Mouse (Mus musculus) right cerebral cortex, postnatal 25 days (tissue): ENCODE results near the gene Dst.
A peak's percentile ranks its signal among the peaks of the same experiment; 100 is the strongest.

Experiments
- DNase-seq: peaks from one replicate; pipeline ENCODE4 v3.0.0; 2022

Gene Dst

GRCm38 (mm10) chr1:34068341-34068740 is 160.3 kb downstream of the Dst start:
- no peak for DNase-seq

GRCm38 (mm10) chr1:34069514-34070290 is 161.7 kb downstream of the Dst start:
- DNase-seq: no peak

GRCm38 (mm10) chr1:34070474-34070873 is 162.4 kb downstream of the Dst start:
- no peak for DNase-seq

DNA sequence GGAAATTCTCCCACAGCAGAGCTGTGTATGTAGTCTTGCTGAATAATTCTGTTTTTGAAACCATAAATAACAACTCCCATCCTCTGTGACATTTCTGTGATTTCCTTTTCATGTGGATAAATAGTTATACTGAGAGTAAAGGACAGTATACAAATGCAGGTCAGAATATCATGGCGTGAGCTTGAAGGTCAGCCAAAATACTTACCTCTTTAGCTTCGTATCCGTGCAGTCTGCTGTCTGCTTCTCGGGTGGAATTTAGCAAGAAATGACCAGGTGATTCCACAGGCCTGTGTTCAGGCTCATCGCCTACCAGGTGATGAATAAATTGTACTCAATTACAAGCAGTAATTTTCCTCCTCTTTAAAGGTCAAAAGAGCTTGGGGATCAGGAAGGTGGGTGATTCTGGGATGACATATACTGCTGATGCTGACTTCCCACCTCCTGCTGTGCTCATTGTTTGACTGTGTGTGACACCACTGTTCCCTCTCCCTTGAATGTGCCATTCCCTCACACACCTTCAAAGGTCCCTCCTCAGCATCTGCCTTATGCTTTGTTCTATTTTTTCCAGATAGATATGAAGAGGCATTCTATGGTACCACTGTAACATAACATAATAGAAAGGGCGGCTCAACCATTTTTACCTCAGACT is 163.1 kb downstream of the Dst start:
- no peak for DNase-seq

DNA sequence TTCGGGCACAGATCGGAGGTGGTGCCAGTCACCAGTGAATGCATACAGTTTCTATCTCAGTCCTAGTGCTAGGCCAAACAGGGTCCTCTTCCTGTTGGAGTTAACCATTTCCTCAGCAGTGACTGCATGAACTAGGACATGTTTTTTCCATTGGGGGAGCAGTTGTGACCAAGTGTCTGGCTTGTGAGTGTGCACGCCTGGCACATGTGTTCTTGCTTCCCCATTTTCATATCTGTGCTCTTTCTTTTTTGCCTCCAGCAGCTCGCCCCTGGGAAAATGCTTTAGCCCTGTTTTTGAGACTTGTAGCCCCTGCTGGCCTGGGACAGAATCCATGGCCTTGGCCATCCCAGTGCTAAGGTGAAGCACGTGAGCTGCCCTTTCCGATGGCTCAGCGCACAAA is 164.2 kb downstream of the Dst start:
- DNase-seq: no peak

- no peak for DNase-seq
Observed at GRCm38 (mm10) chr1:34073436-34074169, 165.6 kb downstream of the Dst start.

GRCm38 (mm10) chr1:34074245-34075187 is 166.5 kb downstream of the Dst start:
- no peak for DNase-seq

DNA sequence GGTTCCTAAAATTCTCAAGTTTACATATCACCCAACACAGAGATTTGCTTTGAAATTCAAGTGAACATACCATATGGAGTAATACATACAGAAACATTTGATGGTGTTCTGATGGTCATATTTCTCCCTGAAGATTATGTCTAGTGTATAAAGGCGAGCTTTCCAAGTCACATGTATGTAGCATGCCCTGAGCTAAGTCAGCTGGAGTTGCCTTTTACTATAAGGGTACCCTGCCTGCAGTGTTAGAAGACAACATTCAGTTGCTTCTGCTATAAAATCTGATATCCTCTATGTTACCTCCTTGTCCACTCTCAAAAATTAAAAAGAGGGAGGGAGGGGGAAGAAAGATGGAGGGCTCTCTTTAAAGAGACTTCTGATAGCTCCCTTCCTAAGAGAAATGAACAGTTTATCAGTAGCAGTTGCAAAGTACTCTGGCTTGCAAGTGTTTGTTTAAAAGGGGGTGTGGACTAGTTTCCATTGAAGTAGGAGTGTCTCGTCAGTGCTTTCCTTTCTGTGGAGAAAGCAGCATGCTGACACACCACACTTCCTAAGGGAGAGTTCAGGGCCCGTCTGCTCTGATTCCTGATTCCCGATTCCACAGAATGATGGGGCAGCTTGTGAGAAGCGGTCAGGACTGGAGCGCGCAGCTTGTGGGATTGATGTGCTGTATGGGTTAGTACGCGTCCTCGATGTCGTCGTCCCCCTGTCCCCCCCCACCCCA is 168.8 kb downstream of the Dst start:
- DNase-seq: no peak

- no peak for DNase-seq
Observed at GRCm38 (mm10) chr1:34077422-34077790, 169.4 kb downstream of the Dst start.

DNA sequence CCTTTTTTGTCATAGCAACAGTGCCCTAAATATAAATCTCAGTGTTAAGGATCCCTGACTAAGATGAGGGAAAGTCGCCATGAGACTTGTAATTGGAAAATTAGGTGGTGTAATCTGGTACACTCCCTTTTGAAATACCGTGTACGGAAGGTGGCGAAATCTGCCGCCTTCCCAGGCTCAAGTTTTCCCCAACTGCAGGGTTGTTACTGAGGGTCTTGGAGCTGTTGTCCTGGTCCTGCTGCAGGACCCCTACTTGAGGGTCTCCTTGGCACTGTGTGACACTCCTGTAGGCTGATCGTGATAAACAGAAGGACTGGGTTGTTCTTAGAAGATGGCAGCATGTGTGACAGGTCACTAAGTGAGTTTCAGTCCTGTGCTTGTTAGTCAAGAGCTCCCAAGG is 169.9 kb downstream of the Dst start:
- DNase-seq: no peak

DNA sequence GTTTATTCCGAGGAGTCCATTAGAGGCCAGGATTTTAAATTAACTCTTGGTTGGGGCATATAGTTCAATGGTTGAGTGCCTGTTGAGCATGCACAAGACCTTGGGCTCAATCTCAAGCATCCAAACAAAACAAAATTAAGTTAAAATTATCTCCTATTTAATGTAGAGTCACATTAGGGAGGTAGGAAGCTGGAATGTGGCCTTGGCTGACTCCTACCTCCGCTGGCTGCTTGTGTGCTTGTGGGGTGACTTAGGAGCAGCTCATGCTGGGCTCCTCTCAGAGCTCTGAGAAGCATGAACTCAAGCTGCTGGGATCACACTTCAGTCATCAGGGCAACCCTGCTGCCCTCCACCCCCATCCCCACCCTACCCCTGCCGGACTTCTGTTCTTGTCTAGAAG is 181.0 kb downstream of the Dst start:
- no peak for DNase-seq

DNA sequence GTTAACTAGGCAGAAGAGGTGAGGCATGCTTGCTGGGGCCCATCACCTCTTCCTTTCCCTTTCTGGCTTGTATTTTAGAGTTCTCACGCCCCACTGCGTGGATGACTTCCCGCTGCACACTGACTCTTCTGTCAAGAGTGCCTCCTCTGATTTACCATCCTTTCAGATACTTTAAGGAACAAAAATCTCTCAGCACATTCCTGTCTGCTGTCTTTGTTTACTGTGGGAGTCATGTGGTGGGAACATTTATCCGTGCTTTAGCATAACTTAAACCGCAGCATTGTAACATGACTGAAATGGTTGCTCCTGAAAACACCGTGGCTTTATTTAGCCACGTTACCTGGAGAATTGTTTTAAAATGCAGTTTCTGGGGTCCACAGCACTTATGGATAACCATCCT is 182.7 kb downstream of the Dst start:
- DNase-seq: no peak

GRCm38 (mm10) chr1:34093652-34094051 is 185.6 kb downstream of the Dst start:
- DNase-seq: no peak

- DNase-seq: peak; percentile 31
Observed at GRCm38 (mm10) chr1:34094301-34094700, 186.3 kb downstream of the Dst start.

- DNase-seq: no peak
Observed at GRCm38 (mm10) chr1:34095173-34095572, 187.1 kb downstream of the Dst start.

GRCm38 (mm10) chr1:34096923-34097322 is 188.9 kb downstream of the Dst start:
- DNase-seq: no peak

DNA sequence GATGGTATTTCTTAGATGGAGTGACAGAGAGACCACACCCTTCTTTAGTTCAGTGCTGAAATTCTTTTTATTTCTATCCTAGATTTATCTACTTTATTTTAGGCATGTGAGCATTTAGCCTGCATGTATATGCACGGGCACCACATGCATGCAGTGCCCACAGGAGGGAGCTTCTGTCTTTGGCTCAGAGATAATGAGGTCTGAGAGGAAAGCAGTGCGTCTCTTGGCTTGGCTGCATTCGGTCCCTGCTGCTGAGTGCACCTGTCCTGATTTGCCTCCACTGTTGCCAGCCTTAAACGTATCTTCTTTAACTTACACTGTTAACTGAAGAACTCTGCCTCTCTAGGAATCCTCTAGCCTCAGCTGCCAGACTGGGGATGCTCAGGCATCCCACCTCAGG is 189.6 kb downstream of the Dst start:
- DNase-seq: no peak

- no peak for DNase-seq
Observed at GRCm38 (mm10) chr1:34099439-34099838, 191.4 kb downstream of the Dst start.

GRCm38 (mm10) chr1:34100385-34100784 is 192.4 kb downstream of the Dst start:
- no peak for DNase-seq

DNA sequence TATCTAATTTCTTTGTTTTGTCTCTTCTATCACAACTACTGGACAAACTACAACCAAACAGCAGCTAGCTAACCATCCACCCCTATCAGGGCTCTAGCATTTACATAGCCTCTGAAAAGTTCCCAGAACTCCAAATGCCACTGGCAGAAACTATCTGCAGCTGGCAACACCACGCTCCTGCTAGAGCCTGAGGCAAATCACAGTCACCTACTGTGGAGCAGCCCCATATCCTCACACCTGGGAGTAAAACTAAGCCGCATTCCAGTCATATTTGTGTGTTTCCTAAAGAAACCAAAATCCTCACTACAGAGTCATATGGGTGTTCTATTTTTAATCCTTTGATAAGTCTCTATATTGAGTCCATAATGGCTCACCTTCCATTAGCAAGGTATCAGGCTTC is 194.6 kb downstream of the Dst start:
- no peak for DNase-seq

- DNase-seq: no peak
Observed at GRCm38 (mm10) chr1:34103176-34103575, 195.2 kb downstream of the Dst start.

DNA sequence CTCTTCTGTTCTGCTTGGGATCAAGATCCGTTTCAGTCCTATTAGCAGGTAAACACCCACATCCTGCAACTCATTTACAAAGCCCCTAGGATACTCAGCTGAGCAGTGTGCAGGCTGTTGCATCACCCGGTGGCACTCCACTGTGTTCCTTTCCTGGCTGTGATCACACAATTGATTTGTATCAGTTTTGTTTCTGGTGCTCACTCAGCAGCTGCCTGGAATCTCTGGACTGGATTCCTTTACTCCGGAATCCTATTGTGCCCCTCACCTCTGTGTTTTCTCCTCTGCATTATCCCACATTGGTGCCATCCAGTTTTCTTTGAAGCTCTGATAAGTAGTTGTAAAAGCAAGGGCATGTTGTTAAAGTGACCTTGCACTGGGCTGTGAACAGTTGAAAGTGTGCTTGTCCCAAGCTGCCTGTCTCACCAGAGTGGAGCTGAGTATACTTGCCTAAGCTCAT is 195.7 kb downstream of the Dst start:
- DNase-seq: no peak
